Mouse (Mus musculus) cerebellum, adult 8-10 months (tissue): ENCODE measurements at regions not wholly inside any gene's neighbourhood (a gene's known extent, or its start where the extent isn't known, plus 50 kb on each side); places are given as distances from the start of the nearest gene placed in this dataset.

Experiments used
- DNase-seq: peaks from one replicate; pipeline ENCODE4 v3.0.0; 2022

- DNase-seq, result no peak
These were observed 103.2 kb upstream of the Jun start for GRCm38 (mm10) chr4:95155178-95155577.

GRCm38 (mm10) chr4:95155796-95156195, 103.8 kb upstream of the Jun start:
- DNase-seq, result no peak

GRCm38 (mm10) chr4:95156451-95157271, 104.6 kb upstream of the Jun start:
- DNase-seq, result no peak

GRCm38 (mm10) chr4:95157653-95158430, 105.8 kb upstream of the Jun start:
- no peak for DNase-seq

- DNase-seq, result no peak
These were observed 106.8 kb upstream of the Jun start for GRCm38 (mm10) chr4:95158632-95159424.

- no peak for DNase-seq
These were observed 107.8 kb upstream of the Jun start for GRCm38 (mm10) chr4:95159821-95160220.

- no peak for DNase-seq
These were observed 108.4 kb upstream of the Jun start for GRCm38 (mm10) chr4:95160465-95160864.

GRCm38 (mm10) chr4:95160912-95161669, 109.1 kb upstream of the Jun start:
- peak; percentile 79 for DNase-seq

GRCm38 (mm10) chr4:95161670-95162020, 109.6 kb upstream of the Jun start:
- DNase-seq, result no peak

GRCm38 (mm10) chr4:95162386-95163090, 110.5 kb upstream of the Jun start:
- DNase-seq, result no peak

- no peak for DNase-seq
These were observed 111.4 kb upstream of the Jun start for GRCm38 (mm10) chr4:95163403-95163802.

- no peak for DNase-seq
These were observed 114.5 kb upstream of the Jun start for GRCm38 (mm10) chr4:95166503-95166902.

- DNase-seq, result no peak
These were observed 115.2 kb upstream of the Jun start for GRCm38 (mm10) chr4:95167216-95167615.

GRCm38 (mm10) chr4:95169702-95170101, 117.7 kb upstream of the Jun start:
- no peak for DNase-seq

- DNase-seq, result no peak
These were observed 125.7 kb upstream of the Jun start for GRCm38 (mm10) chr4:95177753-95178152.

- DNase-seq, result no peak
These were observed 126.4 kb upstream of the Jun start for GRCm38 (mm10) chr4:95178467-95178866.

- DNase-seq, result no peak
These were observed 126.9 kb upstream of the Jun start for GRCm38 (mm10) chr4:95178900-95179299.

- DNase-seq, result no peak
These were observed 128.4 kb upstream of the Jun start for GRCm38 (mm10) chr4:95180446-95180845.

- DNase-seq, result no peak
These were observed 129.0 kb upstream of the Jun start for GRCm38 (mm10) chr4:95180999-95181398.

GRCm38 (mm10) chr4:95184180-95184579, 132.2 kb upstream of the Jun start:
- DNase-seq, result no peak

- no peak for DNase-seq
These were observed 133.3 kb upstream of the Jun start for GRCm38 (mm10) chr4:95185113-95185915.
